Mouse (Mus musculus) ES-Bruce4 (cell line): ENCODE data around the gene Hoxa3. TPM values are rescaled to one million over a fixed set of nuclear protein-coding genes. Genes with fewer than 3 reads are reported as not detected.

ENCODE experiments used
- H3K27ac ChIP-seq: 2 replicates; pipeline ENCODE4 v1.5.1; 2012; ENCODE audit warnings: low read length, inconsistent platforms; ENCODE audit not compliant: insufficient read depth
- H3K27me3 ChIP-seq: 2 replicates; pipeline ENCODE4 v1.6.1; 2012; ENCODE audit warnings: mild to moderate bottlenecking, low read length, inconsistent platforms; ENCODE audit not compliant: control insufficient read depth, poor library complexity, insufficient read depth, severe bottlenecking
- H3K36me3 ChIP-seq: 2 replicates; pipeline ENCODE4 v1.6.1; 2012; ENCODE audit warnings: inconsistent platforms, mild to moderate bottlenecking, low read length, moderate library complexity; ENCODE audit not compliant: control insufficient read depth, poor library complexity, insufficient read depth, severe bottlenecking
- H3K4me1 ChIP-seq: one replicate; pipeline ENCODE4 v1.8.1; 2011; ENCODE audit warnings: low read length; ENCODE audit not compliant: control insufficient read depth, insufficient read depth
- H3K4me3 ChIP-seq: 2 replicates; pipeline ENCODE4 v1.5.1; 2011; ENCODE audit warnings: low read depth, mild to moderate bottlenecking, low read length
- H3K9ac ChIP-seq: 2 replicates; pipeline ENCODE4 v1.6.1; 2012; ENCODE audit warnings: low read depth, mild to moderate bottlenecking, inconsistent platforms; ENCODE audit not compliant: poor library complexity, severe bottlenecking
- H3K9me3 ChIP-seq: replicated peaks from 2 replicates; pipeline ENCODE4 v1.6.1; 2012; ENCODE audit warnings: mild to moderate bottlenecking, low read length, inconsistent platforms; ENCODE audit not compliant: control insufficient read depth, poor library complexity, insufficient read depth, severe bottlenecking
- CTCF ChIP-seq: IDR thresholded peaks from one replicate; pipeline ENCODE4 v1.8.1; 2011; ENCODE audit warnings: low read depth, low read length
- EP300 ChIP-seq: IDR thresholded peaks from 2 replicates; pipeline ENCODE4 v1.6.1; 2011; ENCODE audit warnings: low read depth, low read length; ENCODE audit not compliant: insufficient read depth
- POLR2A ChIP-seq: IDR thresholded peaks from one replicate; pipeline ENCODE4 v1.8.1; 2011; ENCODE audit warnings: low read length; ENCODE audit not compliant: insufficient read depth
- polyA plus RNA-seq: library from polyadenylated mRNA; stranded (reverse); fragments of >200 nt; gene quantifications from 2 replicates; pipeline ENCODE4 v1.2.4, GENCODE M21; 2011; ENCODE audit warnings: low read depth; ENCODE audit not compliant: missing spikeins, insufficient read depth, insufficient read length

Gene Hoxa3
- polyA plus RNA-seq, 1 experiment, result 0.25 TPM

DNA sequence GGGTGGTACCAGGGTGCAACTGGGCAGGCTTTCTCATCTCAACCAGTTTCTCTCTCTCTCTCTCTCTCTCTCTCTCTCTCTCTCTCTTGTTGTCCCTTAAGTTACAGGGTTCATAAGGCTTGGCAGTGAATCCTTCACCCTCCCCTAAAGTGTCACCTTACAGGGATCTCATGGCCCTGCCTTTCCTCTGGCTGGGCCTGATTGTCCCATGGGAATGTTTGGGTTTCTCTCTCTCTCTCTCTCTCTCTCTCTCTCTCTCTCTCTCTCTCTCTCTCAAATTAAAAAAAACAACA is 5.5 kb downstream of the Hoxa3 start:
- Histone ChIP-seq H3K4me1 (no peaks in the 10 kb centered on the region), H3K9me3 (no peaks in the 10 kb centered on the region), H3K27ac (no peak overlapping the region), H3K27me3 (peaks cover 32% of the 10 kb centered on the region), H3K9ac (no peak overlapping the region), H3K36me3 (no peaks in the 10 kb centered on the region), H3K4me3 (no peak overlapping the region)
- TF ChIP-seq EP300, result no peak
- no peak for TF ChIP-seq POLR2A
- TF ChIP-seq CTCF, result no peak

DNA sequence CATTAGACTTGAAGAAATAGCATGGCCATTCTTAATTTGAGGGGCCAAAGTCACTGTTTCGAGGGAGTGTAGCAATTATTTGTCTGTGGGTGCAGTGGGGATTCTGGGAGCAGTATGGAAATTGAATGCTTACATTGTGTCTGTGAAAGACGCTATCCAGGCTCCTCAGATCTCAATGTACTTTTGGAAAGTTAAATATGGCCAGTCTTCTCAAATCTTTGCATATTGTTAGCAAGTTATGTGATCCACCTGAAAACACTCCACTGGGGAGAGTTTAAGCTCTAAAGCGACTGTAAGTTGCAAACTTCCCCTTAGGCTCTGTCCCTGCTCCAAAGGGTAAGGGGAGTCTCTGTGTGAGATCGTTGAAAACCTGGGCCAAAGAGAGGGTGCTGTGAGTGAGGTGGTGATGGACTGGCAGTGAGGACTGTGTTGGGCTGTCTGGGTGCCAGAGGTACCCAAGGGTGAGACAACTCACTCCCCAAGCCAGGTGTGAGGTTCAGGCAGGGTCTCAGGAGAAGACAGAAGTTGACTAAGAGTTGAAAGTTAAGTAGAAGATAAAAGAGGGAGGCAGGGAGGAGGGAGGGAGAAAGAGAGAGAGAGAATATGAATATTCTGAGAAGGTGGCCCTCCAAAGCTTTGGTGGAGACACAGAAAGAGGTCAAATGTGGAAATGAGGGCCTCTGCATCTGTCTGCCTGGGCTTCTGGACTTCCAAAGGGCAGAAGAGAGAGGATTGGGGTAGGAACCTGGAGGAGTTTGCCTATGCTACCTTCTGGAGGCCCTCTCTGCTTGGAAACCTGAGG is 6.1 kb downstream of the Hoxa3 start:
- no peaks in the 10 kb centered on the region for H3K4me1 ChIP-seq

DNA sequence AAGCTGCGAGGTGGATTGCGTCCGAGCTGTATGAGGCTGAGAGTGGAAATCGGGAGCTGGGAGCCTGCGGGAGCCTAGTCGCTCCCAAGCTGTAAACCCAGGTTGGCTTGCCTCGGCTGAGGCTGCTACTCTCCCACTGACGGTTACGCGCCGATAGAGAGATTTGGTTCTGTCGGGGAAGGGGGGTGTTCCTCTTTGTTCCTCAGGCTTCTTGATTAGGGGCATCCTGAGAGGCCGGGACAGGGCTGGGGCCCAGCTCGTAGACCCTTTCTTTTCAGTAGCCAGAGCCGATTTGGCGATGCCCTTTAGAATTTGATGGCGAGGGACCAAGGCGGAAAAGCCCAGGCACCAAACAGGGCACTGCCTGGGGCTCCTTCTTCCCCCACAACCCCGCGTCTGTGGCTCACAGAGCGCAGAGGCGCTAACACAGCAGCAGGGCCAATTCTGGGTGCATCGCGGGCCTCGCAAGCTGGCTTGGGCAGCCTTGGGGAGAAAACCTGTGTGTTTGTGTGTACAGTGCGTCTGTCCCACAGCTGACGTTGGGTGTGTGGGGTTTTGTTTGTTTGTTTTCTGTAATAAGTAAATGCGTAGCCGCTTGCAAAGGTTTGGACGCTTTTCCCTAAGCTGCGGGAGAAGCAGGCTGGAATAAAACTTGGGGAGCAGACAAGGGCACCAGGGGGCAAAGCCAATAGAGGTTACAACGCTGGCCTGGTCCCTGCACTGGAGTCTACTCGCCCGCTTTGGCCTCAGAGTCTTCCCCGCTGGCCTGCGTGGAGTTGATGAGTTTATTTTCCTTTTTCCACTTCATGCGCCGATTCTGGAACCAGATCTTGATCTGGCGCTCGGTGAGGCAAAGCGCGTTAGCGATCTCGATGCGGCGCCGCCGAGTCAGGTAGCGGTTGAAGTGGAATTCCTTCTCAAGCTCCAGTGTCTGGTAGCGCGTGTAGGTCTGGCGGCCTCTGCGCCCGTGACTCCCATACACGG is 7.2 kb downstream of the Hoxa3 start:
- H3K36me3 ChIP-seq, result no peaks in the 10 kb centered on the region
- peaks cover 38% of the 10 kb centered on the region for H3K27me3 ChIP-seq
- no peak for TF ChIP-seq EP300
- TF ChIP-seq POLR2A, result no peak
- TF ChIP-seq CTCF, result no peak
- peak overlapping the region; percentile 7; the same call in 1 of the 2 replicates for H3K4me3 ChIP-seq
- 0 out of 2 replicates have a peak overlapping the region, but pooled peaks have one; percentile 4 for H3K9ac ChIP-seq
- no peaks in the 10 kb centered on the region for H3K9me3 ChIP-seq
- H3K4me1 ChIP-seq, result no peaks in the 10 kb centered on the region
- no peak overlapping the region for H3K27ac ChIP-seq

More for the DNA sequence above, 6.1 kb downstream of the Hoxa3 start:
- no peaks in the 10 kb centered on the region for H3K36me3 ChIP-seq
- no peaks in the 10 kb centered on the region for H3K9me3 ChIP-seq
- TF ChIP-seq EP300 (no peak), POLR2A (no peak), CTCF (no peak)
- no peak overlapping the region for H3K27ac ChIP-seq
- H3K4me3 ChIP-seq, result no peak overlapping the region
- H3K27me3 ChIP-seq, result peaks cover 30% of the 10 kb centered on the region
- no peak overlapping the region for H3K9ac ChIP-seq

DNA sequence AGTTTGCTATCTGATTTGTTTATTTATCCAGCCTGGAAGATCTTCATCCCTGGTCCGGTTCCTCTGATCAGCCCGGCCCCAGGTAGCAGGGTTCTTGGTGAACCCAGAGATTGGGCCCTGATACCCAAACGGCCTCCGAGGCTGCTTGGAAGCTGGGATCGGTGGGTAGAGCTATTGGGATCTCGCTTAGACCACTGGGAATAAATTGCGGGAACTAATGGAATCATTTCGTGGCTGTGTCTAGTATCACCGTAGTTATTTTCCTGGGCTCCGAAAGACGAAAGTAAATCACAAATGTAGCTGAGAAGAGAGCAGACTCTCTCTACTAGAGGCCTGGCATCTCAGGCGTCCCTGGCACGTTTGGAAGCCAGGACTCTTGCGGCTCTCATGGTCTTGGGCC is 7.9 kb downstream of the Hoxa3 start:
- H3K9ac ChIP-seq, result 0 out of 2 replicates have a peak overlapping the region, but pooled peaks have one; percentile 4
- no peaks in the 10 kb centered on the region for H3K4me1 ChIP-seq
- no peak overlapping the region for H3K4me3 ChIP-seq
- H3K36me3 ChIP-seq, result no peaks in the 10 kb centered on the region
- no peak overlapping the region for H3K27ac ChIP-seq
- no peaks in the 10 kb centered on the region for H3K9me3 ChIP-seq
- TF ChIP-seq POLR2A (no peak), EP300 (no peak), CTCF (no peak)
- H3K27me3 ChIP-seq, result peaks cover 39% of the 10 kb centered on the region

DNA sequence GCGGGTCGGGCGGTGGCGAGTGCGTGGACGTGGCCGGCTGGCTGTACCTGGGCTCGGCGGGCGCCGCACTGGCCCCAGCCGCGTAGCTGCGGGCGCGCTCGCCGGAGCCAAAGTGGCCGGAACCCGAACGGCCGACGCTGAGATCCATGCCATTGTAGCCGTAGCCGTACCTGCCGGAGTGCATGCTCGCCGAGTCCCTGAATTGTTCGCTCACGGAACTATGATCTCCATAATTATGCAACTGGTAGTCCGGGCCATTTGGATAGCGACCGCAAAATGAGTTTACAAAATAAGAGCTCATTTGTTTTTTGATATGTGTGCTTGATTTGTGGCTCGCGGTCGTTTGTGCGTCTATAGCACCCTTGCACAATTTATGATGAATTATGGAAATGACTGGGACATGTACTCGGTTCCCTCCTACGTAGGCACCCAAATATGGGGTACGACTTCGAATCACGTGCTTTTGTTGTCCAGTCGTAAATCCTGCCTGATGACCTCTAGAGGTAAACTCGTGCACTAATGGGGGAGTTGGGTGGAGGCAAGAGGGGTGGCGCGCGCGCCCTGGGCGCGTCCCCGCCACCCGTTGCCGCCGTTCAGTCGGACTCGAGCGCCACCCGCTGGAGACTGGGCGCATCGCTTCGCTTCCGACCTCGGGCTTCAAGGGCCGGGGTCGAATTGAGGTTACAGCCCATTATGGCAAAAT is 8.9 kb downstream of the Hoxa3 start, which contains the start of gene Hoxa5:
Hoxa5 (minus strand) TSS at position 538 of the 703 bp plus-strand sequence.
- Histone ChIP-seq H3K9ac (peak within 1 kb of the TSS; percentile 43), H3K4me1 (no peaks in the 10 kb centered on the region), H3K27ac (no peak within 1 kb of the TSS), H3K9me3 (no peaks in the 10 kb centered on the region), H3K27me3 (peaks cover 32% of the 10 kb centered on the region), H3K4me3 (peak within 1 kb of the TSS; percentile 72), H3K36me3 (no peaks in the 10 kb centered on the region)
- TF ChIP-seq CTCF, result peak; percentile 82
- no peak for TF ChIP-seq POLR2A
